Mouse (Mus musculus) c-Kit-positive CD71-negative TER-119-negative erythroid progenitor cells, embryonic 14.5 days (primary cell): ENCODE results near the gene Hnrnpm.

Experiments used
- DNase-seq: peaks from one replicate; pipeline ENCODE4 v3.0.0-alpha.2; 2013; ENCODE audit warnings: low read depth

The Hnrnpm gene

DNA sequence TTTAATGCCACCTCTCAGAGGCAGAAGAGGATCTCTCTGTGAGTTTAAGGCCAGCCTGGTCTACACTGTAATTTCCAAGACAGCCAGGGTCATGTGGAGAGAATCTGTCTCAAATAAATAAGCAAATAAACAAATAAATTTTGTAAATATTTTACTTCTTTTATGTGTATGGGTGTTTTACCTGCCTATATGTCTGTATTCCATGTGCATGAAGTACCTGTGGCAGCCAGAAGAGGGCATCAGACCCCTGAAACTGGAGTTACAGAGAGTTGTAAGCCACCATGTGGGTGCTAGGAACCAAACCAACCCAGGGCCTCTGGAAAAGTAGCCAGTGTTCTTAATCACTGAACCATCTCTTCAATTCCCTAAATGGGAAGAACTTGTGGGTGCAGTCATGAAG, 89.4 kb downstream of the Hnrnpm start:
- no peak for DNase-seq
